Mouse (Mus musculus): Measurements from ENCODE around the gene Ugt1a7c. TPM values are rescaled to one million over a fixed set of nuclear protein-coding genes. Genes with fewer than 3 reads are reported as not detected.
"Not testable (repeated sequence)": the region's sequence is repeated elsewhere in the genome, so short reads cannot be mapped to it uniquely, and the experiment has no call there.

Ugt1a7c gene
- polyA plus RNA-seq, 1 experiment = 96.9 TPM

GRCm38 (mm10) chr1:88219054-88219453 is 124.2 kb downstream of the Ugt1a7c start:
- Histone ChIP-seq H3K27me3 (replicated peaks; ENCODE audit: control insufficient read depth, insufficient read depth, low read length) (no peaks in the 10 kb centered on the region), H3K4me1 (ENCODE audit: control insufficient read depth, insufficient read depth, low read length) (no peaks in the 10 kb centered on the region), H3K4me3 (ENCODE audit: insufficient read depth, low read depth, low read length) (no peak overlapping the region), H3K36me3 (ENCODE audit: control insufficient read depth, insufficient read depth, low read length) (no peaks in the 10 kb centered on the region), H3K27ac (ENCODE audit: insufficient read depth, low read depth, low read length) (no peak overlapping the region)
- 13% methylated on average over 1 of the region's 1 CpGs for WGBS
- no peak for TF ChIP-seq POLR2A (IDR thresholded peaks at IDR 0.05; ENCODE audit: low read depth, low read length)
- TF ChIP-seq CTCF (conservative IDR thresholded peaks at IDR 0.05; ENCODE audit: insufficient read depth, insufficient read length, low read depth, low read length) = no peak
- DNase-seq = peak; percentile 16

DNA sequence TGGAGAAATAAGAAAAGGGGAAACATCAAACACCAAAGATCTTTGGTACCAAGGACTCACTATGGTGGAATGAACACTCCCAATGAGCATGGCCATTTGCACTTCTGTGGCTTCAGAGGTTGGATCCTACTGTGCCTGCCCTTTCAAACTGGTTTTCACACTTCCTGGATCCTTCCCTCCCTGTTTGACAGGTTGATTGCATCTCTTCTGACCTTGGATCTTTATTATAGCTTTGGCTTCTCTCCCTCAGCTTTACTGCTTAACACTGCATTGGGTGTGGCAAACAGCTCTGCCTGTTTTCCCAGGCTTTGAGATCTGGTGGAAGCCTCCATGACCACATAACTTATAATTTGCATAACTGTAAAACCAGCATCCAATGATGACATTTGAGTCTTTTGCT is 125.5 kb downstream of the Ugt1a7c start:
- no peaks in the 10 kb centered on the region for H3K27me3 ChIP-seq (replicated peaks; ENCODE audit: control insufficient read depth, insufficient read depth, low read length)
- no peaks in the 10 kb centered on the region for H3K4me1 ChIP-seq (ENCODE audit: control insufficient read depth, insufficient read depth, low read length)
- no peak overlapping the region for H3K4me3 ChIP-seq (ENCODE audit: insufficient read depth, low read depth, low read length)
- TF ChIP-seq POLR2A (IDR thresholded peaks at IDR 0.05; ENCODE audit: low read depth, low read length) = no peak
- no peak for TF ChIP-seq CTCF (conservative IDR thresholded peaks at IDR 0.05; ENCODE audit: insufficient read depth, insufficient read length, low read depth, low read length)
- DNase-seq = no peak
- no peak overlapping the region for H3K27ac ChIP-seq (ENCODE audit: insufficient read depth, low read depth, low read length)
- H3K36me3 ChIP-seq (ENCODE audit: control insufficient read depth, insufficient read depth, low read length) = no peaks in the 10 kb centered on the region

DNA sequence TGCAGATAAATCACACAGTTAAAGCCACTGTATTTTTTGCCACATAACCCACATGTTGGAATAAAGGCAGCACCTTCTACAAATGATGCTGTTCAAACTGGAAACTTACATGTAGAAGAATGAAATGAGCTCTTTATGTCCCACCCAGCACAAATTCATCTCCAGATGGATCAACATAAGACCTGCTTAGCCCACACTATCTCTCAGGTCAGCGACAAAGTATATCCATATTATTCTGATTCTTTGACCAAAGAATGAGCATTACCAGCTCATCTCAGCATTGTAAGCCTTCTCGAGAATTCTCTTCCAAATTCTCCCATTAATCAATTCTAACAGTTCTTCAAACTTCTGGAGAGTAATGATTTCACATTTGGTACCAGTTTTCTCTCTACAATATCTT is 127.4 kb downstream of the Ugt1a7c start:
- Histone ChIP-seq H3K27ac (ENCODE audit: insufficient read depth, low read depth, low read length) (no peak overlapping the region), H3K36me3 (ENCODE audit: control insufficient read depth, insufficient read depth, low read length) (no peaks in the 10 kb centered on the region), H3K4me3 (ENCODE audit: insufficient read depth, low read depth, low read length) (no peak overlapping the region), H3K27me3 (replicated peaks; ENCODE audit: control insufficient read depth, insufficient read depth, low read length) (no peaks in the 10 kb centered on the region), H3K4me1 (ENCODE audit: control insufficient read depth, insufficient read depth, low read length) (no peaks in the 10 kb centered on the region)
- DNase-seq = no peak
- TF ChIP-seq POLR2A (IDR thresholded peaks at IDR 0.05; ENCODE audit: low read depth, low read length) = no peak
- TF ChIP-seq CTCF (conservative IDR thresholded peaks at IDR 0.05; ENCODE audit: insufficient read depth, insufficient read length, low read depth, low read length) = no peak
- WGBS = 48% methylated on average over 2 of the region's 2 CpGs

DNA sequence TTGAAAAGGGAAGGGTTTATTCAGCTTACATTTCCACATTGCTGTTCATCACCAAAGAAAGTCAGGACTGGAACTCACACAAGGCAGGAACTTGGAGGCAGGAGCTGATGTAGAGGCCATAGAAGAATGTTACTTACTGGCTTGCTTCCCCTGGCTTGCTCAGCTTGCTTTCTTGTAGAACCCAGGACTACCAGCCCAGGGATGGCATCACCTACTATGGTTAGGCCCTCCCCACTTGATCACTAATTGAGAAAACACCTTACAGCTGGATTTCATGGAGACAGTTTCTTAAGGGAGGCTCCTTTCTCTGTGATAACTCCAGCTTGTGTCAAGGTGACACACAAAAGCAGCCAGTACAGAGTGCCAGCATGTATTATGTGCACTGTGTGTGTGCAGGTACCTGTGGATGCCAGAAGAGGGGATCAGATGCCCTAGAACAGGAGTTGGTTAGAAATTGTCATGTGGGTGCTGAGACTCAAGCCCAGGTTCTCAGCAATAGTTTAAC is 128.2 kb downstream of the Ugt1a7c start:
- not testable (repeated sequence) for H3K27ac ChIP-seq (ENCODE audit: insufficient read depth, low read depth, low read length); H3K27me3 ChIP-seq (replicated peaks; ENCODE audit: control insufficient read depth, insufficient read depth, low read length); H3K4me1 ChIP-seq (ENCODE audit: control insufficient read depth, insufficient read depth, low read length); DNase-seq; H3K4me3 ChIP-seq (ENCODE audit: insufficient read depth, low read depth, low read length); H3K36me3 ChIP-seq (ENCODE audit: control insufficient read depth, insufficient read depth, low read length)

DNA sequence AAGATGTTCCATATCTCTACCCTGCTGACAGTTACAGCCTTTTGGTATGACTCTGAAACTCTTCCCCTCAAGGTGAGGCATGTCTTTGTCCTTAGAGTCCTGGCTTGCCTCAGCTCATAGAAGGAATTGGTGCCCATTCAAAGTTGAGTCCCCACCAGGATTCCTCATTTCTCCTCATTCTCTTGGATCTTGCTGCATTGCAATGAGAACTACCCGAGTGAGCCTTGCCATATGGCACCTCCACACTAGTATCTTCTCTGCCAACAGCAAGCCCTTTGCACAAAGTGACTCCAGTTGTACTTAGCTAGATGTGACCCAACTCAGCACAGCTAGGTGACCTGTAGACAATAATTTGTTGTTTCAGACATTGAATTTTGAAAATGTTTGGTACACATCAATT is 128.7 kb downstream of the Ugt1a7c start:
- Histone ChIP-seq H3K27me3 (replicated peaks; ENCODE audit: control insufficient read depth, insufficient read depth, low read length) (no peaks in the 10 kb centered on the region), H3K4me3 (ENCODE audit: insufficient read depth, low read depth, low read length) (no peak overlapping the region), H3K27ac (ENCODE audit: insufficient read depth, low read depth, low read length) (no peak overlapping the region), H3K36me3 (ENCODE audit: control insufficient read depth, insufficient read depth, low read length) (no peaks in the 10 kb centered on the region), H3K4me1 (ENCODE audit: control insufficient read depth, insufficient read depth, low read length) (no peaks in the 10 kb centered on the region)
- WGBS = 54% methylated on average over 1 of the region's 1 CpGs
- TF ChIP-seq CTCF (conservative IDR thresholded peaks at IDR 0.05; ENCODE audit: insufficient read depth, insufficient read length, low read depth, low read length) (no peak), POLR2A (IDR thresholded peaks at IDR 0.05; ENCODE audit: low read depth, low read length) (no peak)
- no peak for DNase-seq

DNA sequence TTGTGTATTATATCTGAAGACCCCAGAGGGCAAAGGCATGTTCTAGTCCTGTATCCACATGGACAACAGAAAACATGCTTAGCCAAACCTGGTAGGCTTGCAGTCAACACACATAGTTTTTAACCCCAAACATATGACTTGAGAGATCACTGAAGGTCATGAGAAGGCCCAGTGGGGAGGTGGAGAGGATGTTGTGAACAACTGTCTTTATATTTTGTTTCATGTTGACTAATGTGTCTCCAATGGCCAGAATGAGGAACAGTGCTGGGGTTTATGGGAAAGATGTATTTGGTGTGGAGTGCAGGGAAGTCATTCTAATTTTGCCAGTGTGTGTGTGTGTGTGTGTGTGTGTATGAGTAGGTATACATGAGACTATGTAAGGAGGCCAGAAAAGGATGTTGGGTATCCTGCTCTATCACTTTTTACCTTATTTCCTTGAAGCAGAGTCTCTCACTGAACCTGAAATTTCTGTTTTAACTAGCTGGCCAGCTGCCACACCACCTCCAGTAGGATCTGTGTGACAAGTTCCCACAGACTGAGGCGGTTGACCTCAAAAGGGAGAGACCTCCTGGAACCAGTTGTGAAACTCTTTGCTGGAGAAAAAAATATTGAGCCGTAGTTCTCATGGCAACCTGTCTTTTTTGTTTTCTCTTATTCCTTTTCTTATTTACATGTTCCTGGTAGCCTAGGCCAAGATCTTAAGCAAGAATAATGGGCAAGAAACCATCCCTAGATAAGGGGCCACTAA is 129.3 kb downstream of the Ugt1a7c start:
- DNase-seq = peak; percentile 75
- TF ChIP-seq CTCF (conservative IDR thresholded peaks at IDR 0.05; ENCODE audit: insufficient read depth, insufficient read length, low read depth, low read length) = no peak
- no peak for TF ChIP-seq POLR2A (IDR thresholded peaks at IDR 0.05; ENCODE audit: low read depth, low read length)
- no peaks in the 10 kb centered on the region for H3K4me1 ChIP-seq (ENCODE audit: control insufficient read depth, insufficient read depth, low read length)
- no peaks in the 10 kb centered on the region for H3K36me3 ChIP-seq (ENCODE audit: control insufficient read depth, insufficient read depth, low read length)
- H3K27ac ChIP-seq (ENCODE audit: insufficient read depth, low read depth, low read length) = no peak overlapping the region
- no peak overlapping the region for H3K4me3 ChIP-seq (ENCODE audit: insufficient read depth, low read depth, low read length)
- WGBS = 61% methylated on average over 2 of the region's 2 CpGs
- H3K27me3 ChIP-seq (replicated peaks; ENCODE audit: control insufficient read depth, insufficient read depth, low read length) = no peaks in the 10 kb centered on the region

DNA sequence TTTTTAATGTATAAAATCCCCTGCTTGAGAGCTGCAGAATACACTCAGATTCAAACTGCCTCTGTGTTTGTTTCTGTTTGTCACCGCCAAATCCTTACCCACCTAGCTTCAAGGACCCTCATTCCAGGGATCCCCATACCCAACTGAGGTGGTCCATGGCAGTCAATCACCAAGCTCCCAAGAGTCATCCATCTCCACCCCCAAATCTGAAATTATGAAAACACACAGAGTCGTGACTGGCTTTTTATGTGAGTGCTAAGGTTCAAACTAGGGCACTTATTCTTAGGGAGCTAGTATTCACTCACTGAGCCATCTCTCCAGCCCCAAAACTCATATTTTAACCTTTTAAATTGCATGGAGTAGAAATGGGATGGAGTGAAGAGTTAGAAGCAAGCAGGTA is 130.4 kb downstream of the Ugt1a7c start:
- 42% methylated on average over 2 of the region's 2 CpGs for WGBS

DNA sequence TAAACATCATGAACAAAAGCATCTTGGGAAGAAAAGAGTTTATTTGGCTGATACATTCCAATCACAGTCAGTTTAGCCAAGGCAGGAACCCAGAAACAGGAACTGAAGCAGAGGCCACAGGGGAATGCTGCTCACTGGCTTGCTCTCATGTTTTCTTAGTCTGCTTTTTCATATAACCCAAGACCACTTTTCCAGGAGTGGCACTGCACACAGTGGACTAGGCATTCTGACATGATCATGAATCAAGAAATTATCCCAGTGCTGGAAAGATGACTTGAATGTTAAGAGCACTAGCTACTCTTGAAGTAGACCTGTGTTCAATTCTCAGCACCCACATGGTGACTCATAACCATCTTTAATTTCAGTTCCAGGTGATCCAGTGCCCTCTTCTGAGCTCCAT is 130.9 kb downstream of the Ugt1a7c start:
- H3K27me3 ChIP-seq (replicated peaks; ENCODE audit: control insufficient read depth, insufficient read depth, low read length) = no peaks in the 10 kb centered on the region
- H3K36me3 ChIP-seq (ENCODE audit: control insufficient read depth, insufficient read depth, low read length) = no peaks in the 10 kb centered on the region
- no peak for TF ChIP-seq POLR2A (IDR thresholded peaks at IDR 0.05; ENCODE audit: low read depth, low read length)
- TF ChIP-seq CTCF (conservative IDR thresholded peaks at IDR 0.05; ENCODE audit: insufficient read depth, insufficient read length, low read depth, low read length) = no peak
- no peak overlapping the region for H3K27ac ChIP-seq (ENCODE audit: insufficient read depth, low read depth, low read length)
- no peak overlapping the region for H3K4me3 ChIP-seq (ENCODE audit: insufficient read depth, low read depth, low read length)
- H3K4me1 ChIP-seq (ENCODE audit: control insufficient read depth, insufficient read depth, low read length) = no peaks in the 10 kb centered on the region
- no peak for DNase-seq

More for the DNA sequence above, 130.4 kb downstream of the Ugt1a7c start:
- DNase-seq; H3K27ac ChIP-seq (ENCODE audit: insufficient read depth, low read depth, low read length); H3K36me3 ChIP-seq (ENCODE audit: control insufficient read depth, insufficient read depth, low read length); H3K4me1 ChIP-seq (ENCODE audit: control insufficient read depth, insufficient read depth, low read length); H3K4me3 ChIP-seq (ENCODE audit: insufficient read depth, low read depth, low read length); H3K27me3 ChIP-seq (replicated peaks; ENCODE audit: control insufficient read depth, insufficient read depth, low read length): not testable (repeated sequence)
